12 mouse cellular contexts compared by ENCODE assay signal in the genomic region with DNA sequence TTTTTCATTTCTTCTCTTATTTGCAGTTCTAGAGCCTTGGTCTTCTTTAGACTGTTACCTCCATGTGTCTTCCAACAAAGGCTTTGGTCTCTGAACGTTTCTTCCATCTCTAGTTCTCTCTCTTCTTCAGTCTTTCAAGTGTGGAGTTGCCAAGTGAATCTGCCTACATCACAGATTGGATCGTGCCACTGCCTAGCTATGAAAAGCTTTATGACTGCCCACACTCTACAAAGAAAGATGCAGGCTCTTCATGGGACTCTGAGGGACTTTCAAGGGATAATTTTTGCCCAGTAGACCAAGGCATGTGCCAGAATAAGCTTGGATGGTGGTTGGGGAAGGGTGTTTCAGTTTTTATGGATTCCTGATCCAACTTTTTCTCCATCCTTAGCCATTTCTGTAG.
"Had no signal": no experiment of that assay in that cellular context is flagged by ENCODE, and none has a peak within 500 bp of the region (broad histone marks: within the 10 kb centered on the region; RNA-seq: fewer than 3 reads in every experiment).

No protein-coding gene starts in this region.

- DNase-seq: lung, adult 18-20 months; lung, embryonic 14.5 days; lung, postnatal 10 days; lung, postnatal 4 days; midbrain, embryonic 14.5 days; retina, postnatal 1 day; right cerebral cortex, postnatal 25 days; right cerebral cortex, postnatal 4 days; spleen, adult 18-20 months; thymus, adult 2 months; thymus, postnatal 25 days; thymus, postnatal 4 days had no signal
